Mouse (Mus musculus) regulatory T cell (primary cell): ENCODE measurements at regions not wholly inside any gene's neighbourhood (a gene's known extent, or its start where the extent isn't known, plus 50 kb on each side); places are given as distances from the start of the nearest gene placed in this dataset.

ENCODE experiments used
- in situ Hi-C: fragments of 300-600 bp; cut with MboI, MseI; formaldehyde crosslinking; loops from one replicate; pipeline ENCODE4 v1.15.1; 2025; ENCODE audit warnings: high pct_unique_total_duplicates

DNA sequence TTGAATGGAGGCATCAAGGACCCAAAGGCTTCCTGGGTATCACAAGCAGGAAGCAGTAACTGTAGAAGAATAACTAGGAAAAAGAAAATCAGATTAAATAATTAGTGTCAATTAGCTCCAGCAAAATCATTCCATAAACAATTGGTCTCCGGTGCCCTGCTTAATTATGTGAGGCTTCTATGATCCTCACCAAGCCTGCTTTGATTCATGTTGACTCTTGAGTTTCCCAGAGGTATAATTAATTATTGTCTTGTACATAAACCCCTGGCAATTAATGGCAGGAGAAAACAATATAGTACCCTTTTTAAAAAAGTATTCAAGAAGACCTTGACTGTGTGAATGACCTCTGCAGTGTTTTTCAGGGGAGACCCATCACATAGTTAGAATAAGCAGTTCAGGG lies 61.5 kb upstream of the Sp8 start:
- in situ Hi-C loops, result no loop called here

GRCm38 (mm10) chr12:118781978-118782377 lies 64.2 kb upstream of the Sp8 start:
- in situ Hi-C loops, result no loop called here

DNA sequence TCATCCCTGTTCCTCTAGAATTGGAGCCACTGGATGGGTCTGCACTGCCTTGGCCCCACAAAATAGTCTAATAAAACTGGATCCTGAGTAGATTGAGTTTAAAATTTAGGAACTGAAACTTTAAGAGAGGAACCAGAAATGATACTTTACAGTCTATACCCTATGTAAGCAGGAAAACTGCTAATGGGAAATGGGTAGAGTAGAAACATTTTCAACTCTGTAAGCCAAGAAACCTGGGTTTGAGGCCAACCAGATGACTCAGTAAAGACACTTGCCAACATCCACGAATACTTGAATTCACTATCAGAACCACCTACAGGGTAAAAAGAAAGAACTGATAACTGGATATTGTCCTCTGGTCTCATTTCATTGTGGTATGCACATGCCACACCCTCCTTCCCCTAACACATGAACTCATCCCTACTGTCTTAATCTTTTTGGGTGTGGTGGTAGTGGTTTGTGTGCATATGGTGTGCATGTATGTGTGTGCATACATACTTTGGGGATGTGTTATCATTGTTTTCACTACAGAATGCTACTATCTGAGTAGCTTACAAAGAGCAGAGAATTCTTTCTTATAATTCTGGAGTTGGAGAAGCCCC lies 70.6 kb upstream of the Sp8 start:
- in situ Hi-C loops, result no loop called here

GRCm38 (mm10) chr12:118772790-118773189 lies 73.3 kb upstream of the Sp8 start:
- in situ Hi-C loops, result no loop called here

DNA sequence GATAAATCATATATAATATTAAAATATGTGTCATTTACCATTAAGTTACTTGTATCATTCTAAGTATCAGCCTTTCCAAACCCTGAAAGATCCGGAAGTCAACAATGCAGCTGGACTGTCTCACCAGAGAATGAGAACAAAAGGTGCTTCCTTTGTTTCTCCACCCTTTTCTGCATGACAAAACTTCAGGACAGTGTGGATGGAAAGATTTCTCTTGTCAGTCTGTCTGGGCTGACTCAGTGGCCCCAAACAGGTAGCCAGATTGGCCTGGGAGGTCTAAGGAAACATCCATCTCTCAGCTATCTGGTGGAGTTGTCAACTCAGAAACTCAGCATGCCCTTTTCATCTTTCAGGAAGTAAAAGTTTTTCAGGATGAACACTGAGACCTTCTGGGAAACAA lies 79.7 kb upstream of the Sp8 start:
- in situ Hi-C loops, result no loop called here

DNA sequence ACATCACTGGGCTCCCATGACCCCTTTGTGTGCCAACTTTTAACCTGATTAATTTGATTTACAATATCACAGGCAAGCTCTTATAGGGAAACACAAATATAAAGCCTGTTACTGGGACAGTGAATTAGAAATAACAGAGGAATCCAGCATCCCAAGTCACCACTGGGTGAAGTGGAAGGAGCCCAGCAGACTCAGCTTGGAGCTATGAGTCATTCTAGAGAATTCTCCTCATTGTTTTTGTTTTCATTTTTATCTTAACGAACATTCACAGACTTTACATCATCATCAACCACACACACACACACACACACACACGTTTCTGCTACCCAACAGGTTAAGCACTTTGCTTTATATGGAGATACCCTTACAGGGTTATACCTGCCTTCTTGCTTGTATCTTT lies 92.1 kb upstream of the Sp8 start:
- in situ Hi-C loops, result no loop called here

- in situ Hi-C loops, result no loop called here
Measured at GRCm38 (mm10) chr12:118739103-118739502, 107.0 kb upstream of the Sp8 start.

GRCm38 (mm10) chr12:118725891-118726290 lies 120.2 kb upstream of the Sp8 start:
- in situ Hi-C loops, result no loop called here

GRCm38 (mm10) chr12:118719878-118720573 lies 126.1 kb upstream of the Sp8 start:
- in situ Hi-C loops, result no loop called here

GRCm38 (mm10) chr12:118716824-118717223 lies 129.3 kb upstream of the Sp8 start:
- in situ Hi-C loops, result no loop called here

- in situ Hi-C loops, result no loop called here
Measured at GRCm38 (mm10) chr12:118706626-118707025, 139.5 kb upstream of the Sp8 start.

DNA sequence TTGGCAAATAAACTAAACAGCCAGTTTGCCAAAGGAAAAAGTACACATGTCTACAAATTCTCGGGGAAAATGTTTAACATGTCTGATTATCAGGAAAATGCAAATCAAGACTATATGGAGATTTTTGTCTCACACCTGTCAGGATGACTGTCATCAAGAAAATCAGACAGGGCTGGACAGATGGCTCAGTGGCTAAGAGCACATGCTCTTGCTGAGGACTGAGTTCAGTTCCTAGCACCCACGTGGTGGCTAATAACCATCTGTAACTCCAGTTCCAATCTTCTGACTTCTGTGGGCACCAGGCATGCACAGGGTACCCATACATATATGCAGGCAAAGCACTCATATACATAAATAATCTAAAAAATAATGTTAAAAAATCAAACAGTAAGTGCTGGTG lies 141.3 kb upstream of the Sp8 start:
- in situ Hi-C loops, result no loop called here

DNA sequence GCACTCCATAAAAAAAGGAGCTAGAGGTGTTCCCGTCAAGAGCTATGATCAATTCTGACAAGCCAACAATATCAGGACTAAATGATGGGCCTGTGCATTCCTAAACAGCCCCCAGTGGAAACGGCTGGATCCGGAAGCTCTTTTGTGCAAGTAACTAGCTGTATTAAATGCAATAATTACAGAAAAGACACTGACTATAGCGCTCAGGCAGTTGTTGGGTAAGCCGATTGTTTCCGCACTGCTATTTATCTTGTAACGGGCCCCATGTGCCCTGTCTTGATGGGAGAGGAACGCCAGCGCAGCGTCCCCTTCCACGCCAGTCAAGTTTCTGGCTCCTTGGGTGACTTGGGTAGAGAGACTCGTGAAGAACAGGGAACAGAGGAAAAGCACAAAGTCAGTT lies 142.4 kb upstream of the Sp8 start:
- in situ Hi-C loops, result no loop called here

GRCm38 (mm10) chr12:118703068-118703662 lies 143.0 kb upstream of the Sp8 start:
- in situ Hi-C loops, result no loop called here

DNA sequence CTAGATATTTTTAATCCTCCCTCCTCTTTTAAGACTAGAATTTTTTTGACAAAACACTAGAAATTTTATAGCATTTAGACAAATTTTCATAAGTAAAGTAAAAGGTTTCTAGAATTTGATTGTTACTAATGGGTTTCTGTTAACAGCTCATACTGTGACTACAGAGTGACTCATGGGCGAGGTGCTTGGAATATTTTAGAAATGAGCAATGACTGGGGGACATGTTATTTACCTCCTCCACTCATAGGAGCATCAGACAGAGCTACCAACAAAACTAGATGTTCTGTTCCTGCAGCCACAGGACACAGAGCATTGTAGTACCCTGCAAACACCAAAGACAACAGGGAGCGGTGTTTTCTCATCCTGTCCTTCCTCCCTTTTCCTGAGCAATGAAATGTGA lies 144.3 kb upstream of the Sp8 start:
- in situ Hi-C loops, result no loop called here

GRCm38 (mm10) chr12:118698110-118698509 lies 148.0 kb upstream of the Sp8 start:
- in situ Hi-C loops, result no loop called here

- in situ Hi-C loops, result no loop called here
Measured at GRCm38 (mm10) chr12:118694701-118695100, 151.4 kb upstream of the Sp8 start.

DNA sequence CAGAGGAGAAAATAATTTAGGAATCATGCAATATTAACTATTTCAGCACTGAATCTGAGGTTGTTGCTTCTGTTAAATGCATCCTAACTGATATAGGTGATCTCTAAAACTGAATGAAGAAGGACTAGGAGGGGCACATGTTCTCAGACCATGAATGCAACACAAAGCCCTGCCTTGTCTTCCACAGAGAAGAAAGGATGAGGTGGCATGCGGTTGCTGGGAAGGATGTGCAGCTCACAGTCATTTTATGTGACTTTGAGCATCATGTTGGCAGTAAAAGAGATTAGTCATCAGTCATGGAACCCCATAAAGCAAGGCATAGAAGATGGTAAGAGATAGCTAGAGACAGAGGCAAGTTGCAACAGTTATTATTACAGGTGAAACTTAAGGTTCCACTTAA lies 163.2 kb upstream of the Sp8 start:
- in situ Hi-C loops, result no loop called here

DNA sequence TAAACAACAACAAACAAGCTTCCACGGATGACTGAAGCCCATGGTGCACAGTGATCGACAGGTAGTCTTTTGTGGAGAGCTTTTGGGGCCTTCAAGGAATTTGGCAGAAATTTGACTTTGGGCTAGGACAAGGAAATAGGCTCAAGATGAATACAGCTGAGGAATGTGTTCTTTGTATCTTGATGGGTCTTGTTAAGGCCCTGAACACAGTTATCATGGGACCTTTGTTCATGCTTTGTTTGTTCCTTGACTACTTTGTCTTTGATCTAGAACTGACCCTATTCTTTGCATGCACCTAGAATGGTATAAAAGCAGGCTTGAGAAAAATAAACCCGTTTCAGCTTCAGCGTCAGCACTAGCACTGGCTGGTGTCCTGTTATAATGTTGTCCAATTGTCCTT lies 168.1 kb upstream of the Sp8 start:
- in situ Hi-C loops, result no loop called here

GRCm38 (mm10) chr12:118661575-118661974 lies 184.6 kb upstream of the Sp8 start:
- in situ Hi-C loops, result no loop called here

- in situ Hi-C loops, result no loop called here
Measured at GRCm38 (mm10) chr12:118661214-118661486, 185.0 kb upstream of the Sp8 start.

DNA sequence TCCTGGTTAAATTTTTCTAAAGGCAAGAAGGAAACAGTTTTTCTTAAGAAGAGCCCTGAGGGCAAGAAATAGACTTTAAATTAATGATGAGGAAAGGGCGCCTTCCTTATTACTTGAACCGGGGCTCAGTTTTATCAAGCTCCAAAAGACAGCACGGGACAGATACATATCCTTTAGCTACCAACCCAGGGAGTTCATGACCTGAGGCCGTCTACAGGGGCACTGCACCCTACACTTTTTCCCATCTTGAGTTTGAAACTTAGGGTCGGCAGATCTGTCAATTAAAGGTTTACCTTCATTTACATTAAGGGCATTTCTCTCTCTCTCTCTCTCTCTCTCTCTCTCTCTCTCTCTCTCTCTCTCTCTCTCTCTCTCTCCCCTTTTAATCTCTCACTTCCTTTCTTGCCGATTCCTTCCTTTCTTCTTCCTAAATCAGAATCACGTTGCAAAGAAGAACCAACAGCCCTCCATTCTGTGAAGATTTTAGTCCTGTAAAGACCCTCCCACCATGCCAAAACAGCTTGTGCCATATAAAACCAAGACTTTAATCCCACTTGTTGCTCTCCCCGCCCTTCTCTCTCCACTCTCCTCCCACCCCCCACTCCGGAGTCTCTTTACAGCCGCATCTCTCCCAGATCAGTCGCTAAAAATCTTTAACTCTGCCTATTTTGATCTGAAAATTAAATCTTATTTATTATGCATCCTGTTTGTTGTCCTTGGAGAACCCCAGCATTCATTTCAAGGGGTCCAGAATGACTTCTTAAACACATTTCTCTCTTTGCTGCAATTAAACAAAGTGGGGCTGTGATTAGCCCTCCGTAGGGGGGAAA lies 185.5 kb upstream of the Sp8 start:
- in situ Hi-C loops, result no loop called here
